Mouse (Mus musculus) heart, adult 9 months (tissue): ENCODE results near the gene Nectin2.

Experiments
- DNase-seq, 2 experiments: peaks; one replicate each; pipeline ENCODE4 v3.0.0; 2022; ENCODE audit warnings: low spot score in 2 of 2

The Nectin2 gene

DNA sequence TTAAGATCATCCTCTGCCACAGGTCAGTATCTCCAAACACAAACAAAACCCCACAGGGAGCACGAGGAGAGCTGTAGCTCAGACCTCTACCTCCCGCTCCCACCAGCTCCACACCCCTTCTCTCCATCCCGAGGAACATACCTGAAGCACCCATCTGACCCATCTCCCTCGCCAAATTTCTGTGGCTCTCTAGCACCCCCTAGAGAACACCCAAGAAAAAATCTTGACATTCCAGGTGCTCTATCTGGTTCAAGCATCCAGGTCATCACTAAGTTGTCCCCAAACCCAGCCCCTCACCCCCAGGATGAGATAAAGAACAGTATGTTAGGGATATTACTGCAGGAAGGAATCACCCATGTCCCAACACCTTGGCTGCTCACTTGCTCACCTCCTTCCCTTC lies 37.1 kb downstream of the Nectin2 start:
- DNase-seq, result no peak

- DNase-seq, result no peak
Observed at GRCm38 (mm10) chr7:19712414-19712813, 37.9 kb downstream of the Nectin2 start.

- DNase-seq, result no peak
Observed at GRCm38 (mm10) chr7:19710650-19711049, 39.6 kb downstream of the Nectin2 start.

DNA sequence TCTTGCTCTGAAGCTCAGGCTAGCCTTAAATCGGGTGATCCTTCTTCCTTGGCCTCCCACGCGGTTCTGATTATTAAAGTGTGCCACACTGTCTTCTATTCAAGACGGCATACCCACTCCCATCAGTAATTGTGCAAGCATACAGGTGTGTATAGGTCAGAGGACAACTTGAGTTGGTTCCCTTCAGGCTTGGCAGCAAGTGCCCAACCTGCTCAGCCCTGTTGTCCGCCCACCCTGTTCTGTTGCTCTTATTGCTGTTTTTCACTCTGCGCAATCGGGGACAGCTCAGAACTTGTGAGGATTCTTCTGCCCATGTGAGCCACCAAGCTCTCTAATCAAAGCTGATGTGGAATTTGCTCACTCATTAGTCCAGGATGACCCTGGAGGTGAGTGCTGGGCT lies 45.0 kb downstream of the Nectin2 start:
- no peak for DNase-seq

GRCm38 (mm10) chr7:19704475-19704874 lies 45.8 kb downstream of the Nectin2 start:
- DNase-seq, result no peak

DNA sequence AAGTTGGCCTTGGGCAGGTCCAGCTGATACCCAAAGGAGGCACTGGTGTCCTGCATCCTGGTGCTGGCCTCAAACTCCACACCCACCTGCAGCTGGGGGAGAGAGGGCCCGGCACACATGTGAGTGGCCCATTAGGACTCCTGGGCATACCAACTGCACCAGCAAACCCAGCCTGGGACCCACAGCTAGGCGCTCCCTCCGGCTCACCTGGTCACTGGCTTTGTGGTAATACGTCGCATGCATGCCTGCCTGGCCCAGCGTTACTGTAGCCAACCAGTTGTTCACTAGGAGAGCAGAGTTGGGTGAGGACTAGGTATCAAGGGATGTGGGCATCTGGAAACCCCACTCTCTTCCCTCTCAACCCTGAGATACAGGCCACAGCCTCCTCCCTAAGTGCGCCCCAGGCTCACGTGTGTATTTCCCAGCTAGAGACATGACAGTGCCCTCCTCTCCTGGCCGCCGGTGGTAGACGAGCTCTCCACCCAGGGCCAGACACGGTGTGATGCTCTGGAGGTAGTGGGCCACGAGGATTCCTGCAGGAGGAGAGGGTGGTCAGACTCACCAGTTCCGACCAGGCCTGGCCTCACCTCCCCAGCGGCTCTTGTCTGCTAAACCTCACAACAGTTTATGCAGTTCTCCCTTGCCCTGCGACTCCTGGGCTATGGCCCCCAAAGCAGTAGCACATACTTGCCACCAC lies 47.3 kb downstream of the Nectin2 start:
- DNase-seq, result no peak

- peak in 1 of 2 experiments; percentile 83 for DNase-seq
Observed at GRCm38 (mm10) chr7:19701069-19701761, 49.1 kb downstream of the Nectin2 start.

- DNase-seq, result peak in 1 of 2 experiments; percentile 81
Observed at GRCm38 (mm10) chr7:19700299-19701068, 49.8 kb downstream of the Nectin2 start.

- no peak for DNase-seq
Observed at GRCm38 (mm10) chr7:19699827-19700148, 50.5 kb downstream of the Nectin2 start.

DNA sequence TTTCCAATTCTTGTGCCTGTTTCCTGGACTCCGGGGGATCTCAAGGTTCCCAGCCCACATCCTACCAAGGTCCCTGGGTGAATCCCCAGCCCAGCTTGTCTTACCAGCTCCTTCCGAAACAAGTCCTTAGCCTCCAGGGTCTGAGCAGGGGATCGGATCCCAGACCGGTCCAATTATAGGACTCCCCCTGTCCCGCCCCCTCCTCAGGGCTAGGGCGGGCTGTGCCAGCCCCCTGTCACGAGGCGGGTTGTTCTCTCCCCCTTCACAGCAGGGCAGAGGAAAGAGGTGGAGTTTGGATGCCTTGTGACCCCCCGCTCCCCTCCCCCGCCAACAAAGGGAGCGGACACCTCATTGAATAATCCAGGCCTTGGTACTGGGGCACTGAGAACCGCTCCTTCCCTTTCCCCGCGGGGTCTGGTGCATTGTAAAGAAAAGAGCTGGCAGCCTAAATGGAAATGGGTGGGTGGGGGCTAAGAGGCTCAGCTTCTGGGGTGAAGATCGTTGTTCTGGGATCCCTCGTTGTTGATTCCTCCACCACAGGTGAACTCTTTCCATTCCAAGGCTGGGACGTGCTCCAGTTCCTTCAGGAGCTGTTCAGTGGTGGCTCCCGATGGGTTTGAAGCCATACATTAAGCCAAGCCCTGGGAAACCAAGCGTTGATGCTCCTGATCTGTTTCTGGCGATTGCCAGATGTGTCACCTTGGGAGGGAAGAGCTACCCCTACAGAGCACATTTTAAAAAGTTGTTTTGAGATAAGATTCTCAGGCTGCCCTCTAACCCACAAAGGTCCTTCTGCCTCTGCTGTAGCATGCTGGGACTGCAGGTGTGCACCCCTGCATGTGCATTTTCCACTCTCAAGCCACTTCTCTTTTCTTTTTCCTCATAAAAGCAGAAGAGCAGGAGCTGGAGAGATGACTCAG lies 51.1 kb downstream of the Nectin2 start, which contains the start of gene Apoe:
Apoe (minus strand) TSS at position 282 of the 920 bp plus-strand sequence.
- DNase-seq, result peak; percentile 81 to 85

GRCm38 (mm10) chr7:19697949-19698906 lies 52.1 kb downstream of the Nectin2 start:
- DNase-seq, result no peak

- DNase-seq, result no peak
Observed at GRCm38 (mm10) chr7:19696336-19696873, 53.9 kb downstream of the Nectin2 start.

- DNase-seq, result no peak
Observed at GRCm38 (mm10) chr7:19695881-19696280, 54.4 kb downstream of the Nectin2 start.

- DNase-seq, result no peak
Observed at GRCm38 (mm10) chr7:19695213-19695594, 55.1 kb downstream of the Nectin2 start.

DNA sequence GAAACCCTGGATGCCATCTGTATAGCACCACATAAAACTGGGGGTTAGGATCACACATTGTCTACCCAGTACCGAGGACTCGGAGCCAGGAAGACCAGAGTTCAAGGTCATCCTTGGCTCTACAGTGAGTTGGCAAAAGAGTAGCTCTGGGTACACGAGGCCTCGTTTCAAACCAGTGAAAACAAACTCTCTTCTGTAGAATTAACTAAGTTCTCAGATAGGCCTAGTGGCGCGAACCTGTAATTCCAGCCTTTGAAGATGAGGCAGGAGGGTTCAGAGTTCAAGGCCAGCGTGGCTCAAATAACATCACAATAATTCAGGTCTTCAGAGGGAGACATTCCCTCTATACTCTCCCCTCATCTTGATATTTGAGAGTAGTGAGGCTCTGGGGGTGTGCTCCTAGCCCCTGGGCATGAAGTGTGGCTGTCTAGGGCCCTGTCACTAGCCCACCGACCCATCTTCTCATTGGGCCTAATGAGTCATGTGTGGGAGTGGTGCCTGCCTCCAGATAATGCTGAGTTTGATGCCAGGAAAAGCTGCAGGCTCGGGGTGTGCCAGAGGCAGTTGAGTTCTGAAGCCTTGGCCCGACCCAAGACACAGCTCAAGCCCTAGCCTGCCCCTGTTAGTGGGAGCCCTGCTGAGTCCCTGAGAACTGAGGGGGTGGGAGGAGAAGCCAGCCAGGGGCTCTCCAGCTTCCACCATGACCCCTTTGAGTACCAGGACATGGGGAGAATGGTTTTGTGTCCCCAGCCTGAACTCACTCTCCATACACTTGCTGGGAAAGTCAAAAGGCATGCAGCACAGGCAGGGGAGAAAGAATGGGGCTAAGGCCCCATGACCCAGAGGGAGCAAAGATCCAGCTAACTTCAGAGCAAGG lies 55.7 kb downstream of the Nectin2 start:
- no peak for DNase-seq

GRCm38 (mm10) chr7:19693421-19693820 lies 56.9 kb downstream of the Nectin2 start:
- peak; percentile 67 to 79 for DNase-seq

- DNase-seq, result no peak
Observed at GRCm38 (mm10) chr7:19691873-19692865, 58.1 kb downstream of the Nectin2 start, which contains the start of gene Apoc1. TSS of gene Apoc1 (minus strand) at chr7:19692660.

GRCm38 (mm10) chr7:19691434-19691833 lies 58.8 kb downstream of the Nectin2 start:
- no peak for DNase-seq
